Mouse (Mus musculus): ENCODE results near the gene Btn2a2. TPM values are rescaled to one million over a fixed set of nuclear protein-coding genes. Genes with fewer than 3 reads are reported as not detected.

Btn2a2 gene
- polyA plus RNA-seq (2015; fragmentation: Nextera tagmentation; extraction: Ambion mirVana) = 0.07 TPM in 1 of 2 replicates, not detected in the other

GRCm38 (mm10) chr13:23488400-23489322, at the start of gene Btn2a2:
TSS of gene Btn2a2 (minus strand) at chr13:23488857.

GRCm38 (mm10) chr13:23535137-23536075, 46.7 kb upstream of the Btn2a2 start, which contains the start of gene Hist1h3g:
TSS of gene Hist1h3g (plus strand) at chr13:23535422.

GRCm38 (mm10) chr13:23533560-23534367, 45.1 kb upstream of the Btn2a2 start, which contains the start of gene Hist1h2af:
TSS of gene Hist1h2af (plus strand) at chr13:23533906.

GRCm38 (mm10) chr13:23530901-23531875, 42.5 kb upstream of the Btn2a2 start, which contains the start of gene Hist1h4h:
TSS of gene Hist1h4h (plus strand) at chr13:23531050.

DNA sequence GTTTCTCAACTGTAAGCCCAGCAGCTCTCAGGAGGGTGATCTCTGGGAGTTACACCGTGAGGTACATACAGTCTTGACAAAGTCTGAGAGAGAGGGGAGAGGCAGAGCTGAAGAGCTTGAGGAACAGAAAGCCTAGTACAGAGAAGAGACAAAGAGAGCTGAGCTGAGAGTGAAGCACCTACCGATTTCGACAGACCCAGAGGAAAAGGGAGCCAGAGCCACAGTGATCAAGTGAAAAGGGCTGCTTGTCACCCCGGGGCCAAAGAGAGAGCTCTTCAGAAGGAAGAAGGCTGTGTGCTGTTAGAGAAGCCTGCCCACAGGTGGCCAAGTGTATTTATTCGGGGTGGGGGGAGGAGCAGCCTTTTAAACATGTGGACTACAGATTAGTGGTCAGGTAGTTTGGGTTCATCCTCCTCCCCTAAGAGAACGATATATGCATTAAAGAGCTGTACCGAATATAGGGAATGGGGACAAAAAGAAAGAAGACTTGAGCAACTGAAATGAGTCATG, 23.0 kb downstream of the Btn2a2 start, which contains the start of gene Btn1a1:
Gene Btn1a1, minus strand, starts transcription at position 302 of the 510 bp plus-strand sequence.

Small RNAs within 50 kb of the gene (microRNA-seq; reads per million reads assigned to microRNA genes)
- gene Gm44297 (0 reads per million in 2 experiments), gene n-TStga1 (0.10 to 0.42 reads per million in 2 experiments)

Other genes starting within 250 kb of the Btn2a2 start
- gene Vmn1r223, start 241.7 kb downstream of the Btn2a2 start, polyA plus RNA-seq (2015; fragmentation: Nextera tagmentation; extraction: Ambion mirVana) = not detected in 2 replicates
- gene Zfp322a, start 119.6 kb downstream of the Btn2a2 start, polyA plus RNA-seq (2015; fragmentation: Nextera tagmentation; extraction: Ambion mirVana) = 18.7 and 18.8 TPM in 2 replicates
- 8.7 and 9.1 TPM in 2 replicates for gene Abt1, start 65.0 kb downstream of the Btn2a2 start, polyA plus RNA-seq (2015; fragmentation: Nextera tagmentation; extraction: Ambion mirVana)
- gene Btn1a1, start 23.0 kb downstream of the Btn2a2 start, polyA plus RNA-seq (2015; fragmentation: Nextera tagmentation; extraction: Ambion mirVana) = not detected in 2 replicates
- gene Hist1h4h, start 42.2 kb upstream of the Btn2a2 start, polyA plus RNA-seq (2015; fragmentation: Nextera tagmentation; extraction: Ambion mirVana) = 38.5 and 44.1 TPM in 2 replicates
- gene Hist1h2af, start 45.0 kb upstream of the Btn2a2 start, polyA plus RNA-seq (2015; fragmentation: Nextera tagmentation; extraction: Ambion mirVana) = 1.8 and 3.4 TPM in 2 replicates
- 1.00 and 1.2 TPM in 2 replicates for gene Hist1h3g, start 46.6 kb upstream of the Btn2a2 start, polyA plus RNA-seq (2015; fragmentation: Nextera tagmentation; extraction: Ambion mirVana)
- 0.44 and 0.72 TPM in 2 replicates for gene Hist1h2bh, start 54.5 kb upstream of the Btn2a2 start, polyA plus RNA-seq (2015; fragmentation: Nextera tagmentation; extraction: Ambion mirVana)
- gene Hist1h3f, start 55.2 kb upstream of the Btn2a2 start, polyA plus RNA-seq (2015; fragmentation: Nextera tagmentation; extraction: Ambion mirVana) = 0.50 and 0.59 TPM in 2 replicates
- 0.80 TPM in 1 of 2 replicates, not detected in the other for gene Hist1h4f, start 62.8 kb upstream of the Btn2a2 start, polyA plus RNA-seq (2015; fragmentation: Nextera tagmentation; extraction: Ambion mirVana)
- gene Hist1h1d, start 64.4 kb upstream of the Btn2a2 start, polyA plus RNA-seq (2015; fragmentation: Nextera tagmentation; extraction: Ambion mirVana) = 0.58 and 0.85 TPM in 2 replicates
- 2.3 and 2.8 TPM in 2 replicates for gene Hist1h3e, start 73.5 kb upstream of the Btn2a2 start, polyA plus RNA-seq (2015; fragmentation: Nextera tagmentation; extraction: Ambion mirVana)
- gene Hist1h2ae, start 82.4 kb upstream of the Btn2a2 start, polyA plus RNA-seq (2015; fragmentation: Nextera tagmentation; extraction: Ambion mirVana) = 20.1 and 21.8 TPM in 2 replicates
- 3.8 and 4.3 TPM in 2 replicates for gene Hist1h2bg, start 82.5 kb upstream of the Btn2a2 start, polyA plus RNA-seq (2015; fragmentation: Nextera tagmentation; extraction: Ambion mirVana)
- gene Hist1h2bf, start 85.3 kb upstream of the Btn2a2 start, polyA plus RNA-seq (2015; fragmentation: Nextera tagmentation; extraction: Ambion mirVana) = 1.8 and 2.3 TPM in 2 replicates
- 0.91 TPM in 2 replicates for gene Hist1h2ad, start 85.5 kb upstream of the Btn2a2 start, polyA plus RNA-seq (2015; fragmentation: Nextera tagmentation; extraction: Ambion mirVana)
- 4.4 and 4.9 TPM in 2 replicates for gene Hist1h3d, start 86.9 kb upstream of the Btn2a2 start, polyA plus RNA-seq (2015; fragmentation: Nextera tagmentation; extraction: Ambion mirVana)
- 25.5 and 29.4 TPM in 2 replicates for gene Hist1h4d, start 92.7 kb upstream of the Btn2a2 start, polyA plus RNA-seq (2015; fragmentation: Nextera tagmentation; extraction: Ambion mirVana)
- gene Hist1h2be, start 132.3 kb upstream of the Btn2a2 start, polyA plus RNA-seq (2015; fragmentation: Nextera tagmentation; extraction: Ambion mirVana) = 4.5 and 5.7 TPM in 2 replicates
- 12.7 and 15.0 TPM in 2 replicates for gene Hist1h1e, start 133.7 kb upstream of the Btn2a2 start, polyA plus RNA-seq (2015; fragmentation: Nextera tagmentation; extraction: Ambion mirVana)
- 0.88 and 1.4 TPM in 2 replicates for gene Hist1h2ac, start 195.1 kb upstream of the Btn2a2 start, polyA plus RNA-seq (2015; fragmentation: Nextera tagmentation; extraction: Ambion mirVana)
- 186 and 234 TPM in 2 replicates for gene Hist1h2bc, start 195.3 kb upstream of the Btn2a2 start, polyA plus RNA-seq (2015; fragmentation: Nextera tagmentation; extraction: Ambion mirVana)
- not detected in 2 replicates for gene Hist1h1t, start 207.0 kb upstream of the Btn2a2 start, polyA plus RNA-seq (2015; fragmentation: Nextera tagmentation; extraction: Ambion mirVana)
- gene Hist1h4c, start 209.6 kb upstream of the Btn2a2 start, polyA plus RNA-seq (2015; fragmentation: Nextera tagmentation; extraction: Ambion mirVana) = 1.3 and 2.7 TPM in 2 replicates
- 9.6 and 16.8 TPM in 2 replicates for gene Hfe, start 222.0 kb upstream of the Btn2a2 start, polyA plus RNA-seq (2015; fragmentation: Nextera tagmentation; extraction: Ambion mirVana)
- gene Hist1h1c, start 250.0 kb upstream of the Btn2a2 start, polyA plus RNA-seq (2015; fragmentation: Nextera tagmentation; extraction: Ambion mirVana) = 191 and 322 TPM in 2 replicates

Data from skeletal muscle tissue, postnatal 0 days (tissue).